Mouse (Mus musculus): ENCODE data around the gene Rab38.

GRCm38 (mm10) chr7:88406466-88406865 lies 23.6 kb upstream of the Rab38 start:
- no peak for TF ChIP-seq CTCF (IDR thresholded peaks at IDR 0.05; ENCODE audit: low read depth, low read length)
- no peak for TF ChIP-seq POLR2A (IDR thresholded peaks at IDR 0.05; ENCODE audit: borderline replicate concordance, low read depth, low read length)

Data from bone marrow macrophage, adult 2 months (primary cell).